Mouse (Mus musculus) intestine, postnatal 0 days (tissue): Measurements from ENCODE around the gene Lsm2. TPM values are rescaled to one million over a fixed set of nuclear protein-coding genes. Genes with fewer than 3 reads are reported as not detected.
"Not testable (repeated sequence)": the region's sequence is repeated elsewhere in the genome, so short reads cannot be mapped to it uniquely, and the experiment has no call there.

ENCODE experiments used
- ATAC-seq: fragments of 200-750 bp; cut with Nextera tagmentation; 2 replicates; pipeline ENCODE4 v1.8.0; 2017; ENCODE audit warnings: mild to moderate bottlenecking, moderate TSS enrichment, moderate library complexity
- H3K27ac ChIP-seq: fragments of 300-500 bp; sonication (generic); 2 replicates; pipeline ENCODE4 v1.5.1; 2014; ENCODE audit warnings: mild to moderate bottlenecking, low read depth, low read length, moderate library complexity
- H3K27me3 ChIP-seq: fragments of 300-500 bp; sonication (generic); replicated peaks from 2 replicates; pipeline ENCODE4 v1.6.1; 2014; ENCODE audit warnings: low read length, mixed read lengths; ENCODE audit not compliant: control insufficient read depth, insufficient read depth
- H3K36me3 ChIP-seq: fragments of 300-500 bp; sonication (generic); 2 replicates; pipeline ENCODE4 v1.6.1; 2014; ENCODE audit warnings: mild to moderate bottlenecking, moderate library complexity; ENCODE audit not compliant: control insufficient read depth, insufficient read depth
- H3K4me1 ChIP-seq: fragments of 300-500 bp; sonication (generic); replicated peaks from 2 replicates; pipeline ENCODE4 v1.6.1; 2014; ENCODE audit warnings: antibody characterized with exemption, low read length, mixed read lengths; ENCODE audit not compliant: control insufficient read depth, insufficient read depth
- H3K4me2 ChIP-seq: fragments of 300-500 bp; sonication (generic); replicated peaks from 2 replicates; pipeline ENCODE4 v1.6.1; 2014; ENCODE audit warnings: low read depth, mild to moderate bottlenecking, moderate library complexity
- H3K4me3 ChIP-seq: fragments of 300-500 bp; sonication (generic); 2 replicates; pipeline ENCODE4 v1.5.1; 2014; ENCODE audit warnings: low read depth, low read length
- H3K9ac ChIP-seq: fragments of 300-500 bp; sonication (generic); 2 replicates; pipeline ENCODE4 v1.6.1; 2014; ENCODE audit warnings: mild to moderate bottlenecking, low read depth, low read length
- H3K9me3 ChIP-seq: fragments of 300-500 bp; sonication (generic); 2 replicates; pipeline ENCODE4 v1.6.1; 2016; ENCODE audit warnings: mixed run types; ENCODE audit not compliant: control insufficient read depth
- CTCF ChIP-seq: sonication (generic); IDR thresholded peaks from 2 replicates; pipeline ENCODE4 v1.5.1; 2016; ENCODE audit warnings: low read depth, mild to moderate bottlenecking, control low read depth, antibody characterized with exemption, moderate library complexity
- WGBS: fragments of 180-500 bp; shearing (Covaris S2); extraction: QIAGEN DNeasy Blood & Tissue Kit; methylation state at CpG from one replicate; pipeline ENCODE4 v1.1.7; 2014; 5-methylcytosine and 5-hydroxymethylcytosine counted together
- polyA plus RNA-seq: library from polyadenylated mRNA; unstranded; fragments of >200 nt; fragmentation: Nextera tagmentation; extraction: Ambion mirVana; gene quantifications from 2 replicates; pipeline ENCODE4 v1.2.1, GENCODE M21; 2015

The Lsm2 gene
- polyA plus RNA-seq, 1 experiment from 2014 or later = 76.6 TPM

GRCm38 (mm10) chr17:35001452-35002152, 19.9 kb downstream of the Lsm2 start:
- ATAC-seq = peak; percentile 12; the same call in 1 of the 2 replicates

DNA sequence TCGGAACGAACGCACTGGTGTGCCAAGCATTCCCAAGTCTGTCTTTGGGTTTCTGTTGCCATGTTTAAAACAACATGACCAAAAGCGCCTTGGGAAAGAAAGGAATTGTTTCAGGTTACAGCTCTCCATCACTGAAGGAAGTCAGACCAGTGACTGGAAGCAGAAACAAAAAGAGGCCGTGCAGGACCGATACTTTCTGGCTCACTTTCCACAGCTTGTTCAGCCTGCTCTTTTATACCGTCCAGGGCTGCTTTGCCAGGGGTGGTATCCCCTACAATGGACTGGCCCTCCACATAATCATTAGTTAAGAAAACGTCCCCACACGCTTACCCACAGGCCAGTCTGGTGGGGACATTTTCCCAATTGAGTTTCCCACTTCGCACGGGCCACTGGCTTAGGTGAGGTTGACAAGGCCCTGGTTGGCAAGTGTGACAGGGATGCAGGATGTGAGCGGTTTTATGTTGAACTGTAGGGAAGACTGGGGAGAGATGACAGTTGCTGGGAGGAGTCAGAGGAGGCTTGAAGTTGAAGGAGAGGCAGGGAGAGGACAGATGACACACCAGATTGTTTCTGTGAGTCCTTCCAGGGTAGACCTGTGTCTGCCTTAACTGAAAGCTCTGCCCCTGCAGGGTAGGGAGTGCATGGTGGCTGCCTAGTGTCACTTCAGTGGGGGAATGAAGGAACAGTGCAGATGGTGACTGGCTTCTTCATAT, 20.6 kb downstream of the Lsm2 start:
- Histone ChIP-seq H3K27ac (peak overlapping the region; percentile 41), H3K4me2 (peak overlapping the region; percentile 96), H3K36me3 (peaks cover 25% of the 10 kb centered on the region), H3K9ac (peak overlapping the region; percentile 76; the same call in 1 of the 2 replicates), H3K4me1 (peaks cover 8% of the 10 kb centered on the region; the same call in 1 of the 2 replicates), H3K27me3 (no peaks in the 10 kb centered on the region), H3K4me3 (peak overlapping the region; percentile 68), H3K9me3 (no peaks in the 10 kb centered on the region)
- no peak for ATAC-seq
- 5% methylated on average over 12 of the region's 12 CpGs for WGBS
- TF ChIP-seq CTCF = no peak

More at GRCm38 (mm10) chr17:35001452-35002152, 19.9 kb downstream of the Lsm2 start:
- Histone ChIP-seq H3K4me2 (peak overlapping the region; percentile 96), H3K4me1 (peaks cover 8% of the 10 kb centered on the region; the same call in 1 of the 2 replicates), H3K9ac (peak overlapping the region; percentile 76), H3K9me3 (no peaks in the 10 kb centered on the region), H3K27ac (peak overlapping the region; percentile 93), H3K36me3 (peaks cover 22% of the 10 kb centered on the region), H3K27me3 (no peaks in the 10 kb centered on the region), H3K4me3 (peak overlapping the region; percentile 68)
- under 1% methylated on average over 35 of the region's 35 CpGs for WGBS
- TF ChIP-seq CTCF = 0 out of 2 replicates have a peak, but pooled peaks have one; percentile 1

DNA sequence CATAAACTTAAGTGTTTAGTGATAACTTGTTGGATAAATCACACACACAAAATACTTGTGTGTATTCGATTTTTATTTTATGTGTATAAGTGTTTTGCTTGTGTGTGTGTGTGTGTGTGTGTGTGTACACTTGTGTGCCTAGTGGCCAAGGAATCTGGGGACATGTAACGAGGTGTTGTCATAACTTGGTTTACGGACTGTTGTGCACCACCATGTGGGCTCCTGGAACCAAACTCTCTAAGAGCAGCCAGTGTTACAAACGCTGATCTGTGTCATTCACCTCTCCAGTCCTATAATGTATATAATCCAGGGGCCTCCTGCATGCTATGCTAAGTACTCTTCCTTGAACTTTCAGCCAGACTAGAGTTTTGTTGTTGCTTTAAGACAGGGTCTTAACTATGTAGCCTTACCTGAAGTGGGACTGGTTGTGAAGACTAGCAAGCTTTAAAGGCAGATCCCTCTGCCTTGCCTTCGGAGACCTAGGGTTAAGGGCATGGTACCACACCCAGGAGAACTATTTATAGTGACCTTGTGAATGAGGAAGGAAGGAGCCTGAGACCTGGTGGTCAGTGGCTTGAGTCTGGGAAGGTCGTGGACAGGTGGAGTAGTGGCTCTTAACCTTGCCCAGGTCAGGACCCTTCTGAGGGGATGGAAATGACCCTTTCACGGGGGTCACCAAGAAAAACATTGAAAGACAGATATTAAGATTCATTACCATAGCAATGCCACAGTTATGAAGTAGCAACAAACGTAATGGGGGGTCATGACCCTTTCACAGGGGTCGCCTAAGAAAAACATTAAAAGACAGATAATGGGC, 21.6 kb downstream of the Lsm2 start:
- 34% methylated on average over 9 of the region's 9 CpGs for WGBS
- no peak for ATAC-seq
- H3K27me3 ChIP-seq = no peaks in the 10 kb centered on the region
- no peaks in the 10 kb centered on the region for H3K9me3 ChIP-seq
- peak overlapping the region; percentile 96; the same call in 1 of the 2 replicates for H3K4me2 ChIP-seq
- H3K27ac ChIP-seq = peak overlapping the region; percentile 70
- H3K36me3 ChIP-seq = peaks cover 25% of the 10 kb centered on the region
- H3K4me3 ChIP-seq = peak overlapping the region; percentile 68; the same call in 1 of the 2 replicates
- no peak overlapping the region for H3K9ac ChIP-seq
- peaks cover 8% of the 10 kb centered on the region; the same call in 1 of the 2 replicates for H3K4me1 ChIP-seq
- no peak for TF ChIP-seq CTCF

- Histone ChIP-seq H3K9ac (no peak overlapping the region), H3K9me3 (no peaks in the 10 kb centered on the region), H3K36me3 (peaks cover 32% of the 10 kb centered on the region), H3K27ac (peak overlapping the region; percentile 80), H3K4me3 (no peak overlapping the region), H3K4me1 (peaks cover 1% of the 10 kb centered on the region; the same call in 1 of the 2 replicates), H3K4me2 (peak overlapping the region; percentile 48), H3K27me3 (no peaks in the 10 kb centered on the region)
- TF ChIP-seq CTCF = no peak
- 76% methylated on average over 17 of the region's 17 CpGs for WGBS
- ATAC-seq = peak; percentile 37; the same call in 1 of the 2 replicates
Observed at GRCm38 (mm10) chr17:35004075-35004717, 22.5 kb downstream of the Lsm2 start.

GRCm38 (mm10) chr17:35005158-35005557, 23.5 kb downstream of the Lsm2 start:
- H3K36me3 ChIP-seq = peaks cover 42% of the 10 kb centered on the region
- H3K4me1 ChIP-seq = no peaks in the 10 kb centered on the region
- 91% methylated on average over 10 of the region's 10 CpGs for whole genome bisulfite sequencing
- TF ChIP-seq CTCF = no peak
- ATAC-seq = no peak
- no peak overlapping the region; the same call in 1 of the 2 replicates for H3K9ac ChIP-seq
- H3K9me3 ChIP-seq = no peaks in the 10 kb centered on the region
- H3K4me3 ChIP-seq = 0 out of 2 replicates have a peak overlapping the region, but pooled peaks have one; percentile 3
- H3K27ac ChIP-seq = peak overlapping the region; percentile 80
- peak overlapping the region; percentile 48 for H3K4me2 ChIP-seq
- no peaks in the 10 kb centered on the region for H3K27me3 ChIP-seq

GRCm38 (mm10) chr17:35005902-35006301, 24.2 kb downstream of the Lsm2 start:
- H3K9ac ChIP-seq, H3K27me3 ChIP-seq, H3K27ac ChIP-seq, H3K4me3 ChIP-seq, ATAC-seq, H3K4me1 ChIP-seq, H3K9me3 ChIP-seq: not testable (repeated sequence)
- H3K4me2 ChIP-seq = peak overlapping the region; percentile 48
- H3K36me3 ChIP-seq = peaks cover 49% of the 10 kb centered on the region
- 82% methylated on average over 4 of the region's 5 CpGs for WGBS
